Mouse (Mus musculus): ENCODE results near the gene Gm15446. TPM values are rescaled to one million over a fixed set of nuclear protein-coding genes. Genes with fewer than 3 reads are reported as not detected.
"Not testable (repeated sequence)": the region's sequence is repeated elsewhere in the genome, so short reads cannot be mapped to it uniquely, and the experiment has no call there.

The Gm15446 gene
- polyA plus RNA-seq (2012; ENCODE audit: insufficient read depth, insufficient read length, missing spikeins): 2.3 and 5.2 TPM in 2 replicates

DNA sequence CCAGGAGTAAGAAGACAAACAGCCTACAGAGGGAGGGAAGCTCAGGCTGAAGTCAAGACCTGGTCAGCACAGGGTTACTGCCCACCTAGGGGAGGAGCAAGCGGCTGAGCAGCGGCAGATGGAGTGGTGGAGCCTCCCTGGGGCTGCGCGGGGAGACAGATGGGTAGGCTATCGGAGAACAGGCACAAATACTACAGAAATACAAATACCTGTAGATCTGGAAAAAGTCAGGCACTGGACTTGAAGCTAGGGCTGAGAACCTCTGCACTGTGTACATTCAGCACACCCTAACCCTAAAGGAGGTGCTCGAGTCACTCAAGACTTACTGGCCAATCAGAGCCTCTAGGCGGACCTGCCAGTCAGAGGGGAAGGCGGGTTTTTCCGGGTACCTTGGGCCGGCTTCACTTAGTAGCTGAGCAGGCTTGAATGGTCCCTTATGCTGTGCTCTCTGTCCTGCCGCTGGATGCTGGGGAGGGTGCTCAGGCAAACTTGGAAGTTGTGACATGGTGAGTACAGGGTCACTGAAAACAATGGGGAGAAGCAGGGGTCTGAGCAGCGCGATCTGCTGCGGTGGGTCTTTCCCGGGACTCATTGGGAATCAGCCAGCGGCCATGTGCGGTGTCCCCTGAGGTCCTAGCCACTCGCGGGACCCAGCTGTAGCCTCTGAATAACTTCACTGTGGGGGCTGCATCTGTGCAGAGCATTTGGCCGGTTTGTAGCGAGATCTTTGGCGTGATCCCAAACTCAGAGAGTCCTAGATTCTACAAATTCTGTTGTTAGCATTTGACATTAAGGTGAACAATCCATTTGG is at the start of gene Gm15446:
Gene Gm15446 (plus strand): TSS at position 140 of the 811 bp plus-strand sequence.
- H3K4me1 ChIP-seq (ENCODE audit: control insufficient read depth, insufficient read depth, insufficient read length, low read length): not testable (repeated sequence)
- Histone ChIP-seq H3K4me3 (ENCODE audit: insufficient read depth, low read depth, low read length) (peak within 1 kb of the TSS; percentile 66), H3K27ac (replicated peaks; ENCODE audit: low read depth, low read length) (0 out of 2 replicates have a peak within 1 kb of the TSS, but pooled peaks have one; percentile 14)

DNA sequence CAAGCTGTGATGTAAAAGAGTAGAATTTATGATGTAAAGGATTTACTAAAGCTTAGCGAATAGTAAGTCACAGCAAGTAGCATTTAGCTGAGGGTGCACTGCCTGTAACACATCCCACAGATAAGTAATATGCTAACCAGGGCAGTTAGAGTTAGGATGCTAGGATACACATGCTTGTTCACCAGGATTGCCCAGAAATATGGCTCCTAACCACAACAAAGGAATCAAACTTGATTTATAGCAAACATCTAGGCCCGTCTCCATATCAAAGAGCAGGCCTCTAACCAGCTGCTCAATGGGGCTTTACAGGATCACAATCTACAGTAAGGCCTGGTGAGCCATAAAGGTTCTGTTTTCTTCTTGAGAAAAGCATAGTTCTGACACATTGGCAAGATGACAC is 929 bp downstream of the Gm15446 start:
- not testable (repeated sequence) for H3K27ac ChIP-seq (replicated peaks; ENCODE audit: low read depth, low read length); H3K4me1 ChIP-seq (ENCODE audit: control insufficient read depth, insufficient read depth, insufficient read length, low read length)
- H3K4me3 ChIP-seq (ENCODE audit: insufficient read depth, low read depth, low read length): peak overlapping the region; percentile 20; the same call in 1 of the 2 replicates

DNA sequence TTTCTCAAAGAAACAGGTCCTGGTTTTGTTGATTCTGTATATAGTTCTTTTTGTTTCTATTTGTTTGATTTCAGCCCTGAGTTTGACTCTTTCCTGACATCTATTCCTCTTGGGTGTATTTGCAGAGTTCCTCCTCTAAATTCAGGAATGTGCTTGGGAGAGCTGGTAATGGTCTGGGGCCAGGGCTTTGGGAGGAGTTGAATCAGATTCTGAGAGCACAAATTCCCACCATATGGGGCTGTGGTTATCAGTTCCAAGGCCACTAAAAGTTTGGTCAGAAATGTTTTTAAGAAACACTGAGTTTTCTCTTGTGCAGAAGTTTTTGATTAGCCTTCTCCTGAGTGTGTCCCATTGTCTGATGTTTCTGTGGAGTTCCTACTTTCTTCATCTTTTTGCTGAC is 1.7 kb downstream of the Gm15446 start:
- Histone ChIP-seq H3K4me1 (ENCODE audit: control insufficient read depth, insufficient read depth, insufficient read length, low read length) (no peaks in the 10 kb centered on the region), H3K27ac (replicated peaks; ENCODE audit: low read depth, low read length) (no peak overlapping the region), H3K4me3 (ENCODE audit: insufficient read depth, low read depth, low read length) (no peak overlapping the region)

DNA sequence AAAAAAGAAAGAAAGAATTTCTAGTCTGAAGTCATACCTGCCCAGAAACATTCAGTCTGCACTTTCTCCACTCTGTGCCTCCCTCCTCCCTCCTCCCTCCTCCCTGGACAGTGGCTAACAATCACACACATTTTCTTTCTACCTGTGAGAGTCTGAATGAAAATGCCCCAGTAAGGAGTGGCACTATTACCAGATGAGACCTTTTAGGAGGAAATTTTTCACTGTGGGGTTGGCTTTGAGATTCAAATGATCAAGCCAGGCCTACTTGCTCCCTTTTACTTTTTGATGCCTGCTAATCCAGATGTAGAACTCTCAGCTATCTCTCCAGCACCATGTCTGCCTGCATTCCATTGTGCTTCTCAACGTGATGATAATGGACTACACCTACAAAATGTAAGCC is 27.1 kb downstream of the Gm15446 start:
- H3K4me1 ChIP-seq (ENCODE audit: control insufficient read depth, insufficient read depth, insufficient read length, low read length): no peaks in the 10 kb centered on the region
- H3K27ac ChIP-seq (replicated peaks; ENCODE audit: low read depth, low read length): no peak overlapping the region
- no peak overlapping the region for H3K4me3 ChIP-seq (ENCODE audit: insufficient read depth, low read depth, low read length)

DNA sequence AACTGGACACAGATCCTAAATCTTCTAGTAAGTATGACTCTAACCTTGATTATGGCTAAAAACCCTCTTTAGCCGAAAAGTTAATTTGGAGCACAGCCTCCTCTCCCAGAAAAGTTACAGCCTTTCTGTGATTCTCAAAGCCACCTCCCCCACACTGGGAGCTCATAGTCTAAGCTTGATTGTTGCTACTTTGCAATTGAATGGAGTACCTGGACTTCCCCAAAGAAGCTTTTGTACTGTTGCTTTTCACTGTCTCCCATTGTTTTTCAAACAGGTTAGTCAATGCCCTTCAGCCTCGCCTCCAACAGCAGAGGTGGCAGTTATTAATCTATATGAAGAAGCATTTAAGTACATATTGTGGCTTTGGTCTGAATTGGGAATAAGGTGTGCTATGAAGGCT is 57.5 kb downstream of the Gm15446 start:
- not testable (repeated sequence) for H3K4me1 ChIP-seq (ENCODE audit: control insufficient read depth, insufficient read depth, insufficient read length, low read length); H3K27ac ChIP-seq (replicated peaks; ENCODE audit: low read depth, low read length); H3K4me3 ChIP-seq (ENCODE audit: insufficient read depth, low read depth, low read length)

Other genes starting within 250 kb of the Gm15446 start
- 0.55 TPM in 1 of 2 replicates, not detected in the other for gene 5430403G16Rik, start 232.4 kb upstream of the Gm15446 start, polyA plus RNA-seq (2012; ENCODE audit: insufficient read depth, insufficient read length, missing spikeins)
- 4.1 and 8.0 TPM in 2 replicates for gene 4930522L14Rik, start 171.5 kb upstream of the Gm15446 start, polyA plus RNA-seq (2012; ENCODE audit: insufficient read depth, insufficient read length, missing spikeins)
- 12.2 and 14.1 TPM in 2 replicates for gene Zfp932, start 73.1 kb downstream of the Gm15446 start, polyA plus RNA-seq (2012; ENCODE audit: insufficient read depth, insufficient read length, missing spikeins)
- gene Gm17655, start 149.1 kb downstream of the Gm15446 start, polyA plus RNA-seq (2012; ENCODE audit: insufficient read depth, insufficient read length, missing spikeins): 1.6 and 2.3 TPM in 2 replicates
- gene Gm35315, start 171.0 kb downstream of the Gm15446 start, polyA plus RNA-seq (2012; ENCODE audit: insufficient read depth, insufficient read length, missing spikeins): 0.32 TPM in 1 of 2 replicates, not detected in the other
- gene Plcxd1, start 176.6 kb downstream of the Gm15446 start, polyA plus RNA-seq (2012; ENCODE audit: insufficient read depth, insufficient read length, missing spikeins): not detected in 2 replicates
- gene Gtpbp6, start 184.8 kb downstream of the Gm15446 start, polyA plus RNA-seq (2012; ENCODE audit: insufficient read depth, insufficient read length, missing spikeins): 13.1 and 15.4 TPM in 2 replicates
- gene Zfp605, start 186.7 kb downstream of the Gm15446 start, polyA plus RNA-seq (2012; ENCODE audit: insufficient read depth, insufficient read length, missing spikeins): 1.7 and 3.0 TPM in 2 replicates
- 8.1 and 9.0 TPM in 2 replicates for gene Chfr, start 212.4 kb downstream of the Gm15446 start, polyA plus RNA-seq (2012; ENCODE audit: insufficient read depth, insufficient read length, missing spikeins)